Mouse (Mus musculus): Measurements from ENCODE around the gene Zfp57.

GRCm38 (mm10) chr17:37011719-37012118, 10.8 kb downstream of the Zfp57 start:
- no peak for TF ChIP-seq CTCF (IDR thresholded peaks at IDR 0.05; ENCODE audit: low read depth)
- TF ChIP-seq EP300 (optimal IDR thresholded peaks at IDR 0.05), result no peak
